Mouse (Mus musculus) brain, embryonic 14.5 days (tissue): ENCODE data around the gene Taf5l.

ENCODE experiments used
- CTCF ChIP-seq: fragments of 200-500 bp; IDR thresholded peaks from 2 replicates; pipeline ENCODE4 v1.5.1; 2012; ENCODE audit warnings: inconsistent platforms, mild to moderate bottlenecking, moderate library complexity, borderline replicate concordance; ENCODE audit not compliant: insufficient read depth, insufficient read length; ENCODE audit errors: extremely low read depth
- POLR2A ChIP-seq: fragments of 200-500 bp; IDR thresholded peaks from 2 replicates; pipeline ENCODE4 v1.6.1; 2012; ENCODE audit warnings: mild to moderate bottlenecking, inconsistent platforms, borderline replicate concordance; ENCODE audit not compliant: poor library complexity, insufficient read depth, insufficient read length, severe bottlenecking; ENCODE audit errors: extremely low read depth

DNA sequence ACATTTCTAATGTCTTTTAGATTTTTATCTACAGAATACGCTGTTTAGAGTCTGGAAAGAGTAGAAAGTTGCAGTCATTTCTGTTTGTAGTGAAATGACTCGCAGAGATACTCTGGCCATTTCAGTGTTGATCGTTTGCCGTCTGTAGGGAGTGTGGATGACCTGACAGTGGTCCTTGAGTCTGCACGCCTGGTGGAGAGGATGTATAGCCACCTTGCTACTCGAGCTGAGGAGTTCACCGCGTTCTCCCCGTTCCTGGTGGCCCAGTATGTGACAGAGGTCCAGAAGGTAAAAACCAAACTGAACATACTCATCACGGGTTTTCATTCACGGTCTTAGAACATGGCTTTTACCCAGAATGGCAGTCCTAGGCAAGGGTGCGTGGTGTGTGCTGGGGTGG lies 23.7 kb upstream of the Taf5l start:
- no peak for TF ChIP-seq CTCF
- no peak for TF ChIP-seq POLR2A
